Mouse (Mus musculus) thymus, postnatal 4 days (tissue): ENCODE measurements at regions not wholly inside any gene's neighbourhood (a gene's known extent, or its start where the extent isn't known, plus 50 kb on each side); places are given as distances from the start of the nearest gene placed in this dataset.
A peak's percentile ranks its signal among the peaks of the same experiment; 100 is the strongest.

Experiments
- DNase-seq: peaks from one replicate; pipeline ENCODE4 v3.0.0; 2021

DNA sequence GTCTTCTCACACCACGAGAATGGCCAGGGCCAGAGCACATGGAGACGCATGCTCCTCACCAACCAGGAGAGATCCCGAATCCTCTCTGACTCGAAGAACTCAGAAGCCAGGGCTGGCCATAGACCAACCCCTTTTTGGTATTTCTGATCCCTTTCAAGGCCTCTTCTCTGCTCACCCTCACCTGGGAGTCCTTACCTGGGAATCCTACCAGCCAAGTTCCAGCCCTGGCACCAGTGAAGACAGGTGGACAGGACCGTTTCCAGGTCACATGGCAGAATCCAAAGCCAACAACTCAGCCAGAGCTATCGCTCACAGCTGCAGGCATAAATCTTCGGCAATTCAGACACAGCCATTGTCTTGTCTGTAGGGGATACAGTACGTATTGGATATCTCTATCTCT lies 626.2 kb upstream of the Fam19a5 start:
- no peak for DNase-seq

DNA sequence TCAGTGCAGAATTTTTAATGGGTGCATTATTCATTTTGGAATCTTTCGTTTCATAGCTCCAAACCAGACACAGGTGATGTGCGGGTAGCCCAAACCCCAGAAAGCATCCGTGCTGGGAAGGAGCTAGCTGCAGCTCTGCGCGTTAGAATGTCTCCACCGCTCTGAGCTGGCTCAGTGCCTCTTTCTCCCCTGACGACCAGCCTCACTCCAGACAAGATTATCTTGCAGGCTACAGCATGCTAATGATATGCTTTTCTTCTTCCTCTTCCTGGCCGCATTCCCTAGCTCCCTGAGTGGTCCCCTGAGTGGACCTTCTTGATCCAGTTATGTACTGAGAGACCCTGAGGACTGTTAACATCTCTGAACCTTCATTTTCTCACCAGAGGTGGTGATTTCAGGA lies 624.4 kb upstream of the Fam19a5 start:
- DNase-seq, result no peak

DNA sequence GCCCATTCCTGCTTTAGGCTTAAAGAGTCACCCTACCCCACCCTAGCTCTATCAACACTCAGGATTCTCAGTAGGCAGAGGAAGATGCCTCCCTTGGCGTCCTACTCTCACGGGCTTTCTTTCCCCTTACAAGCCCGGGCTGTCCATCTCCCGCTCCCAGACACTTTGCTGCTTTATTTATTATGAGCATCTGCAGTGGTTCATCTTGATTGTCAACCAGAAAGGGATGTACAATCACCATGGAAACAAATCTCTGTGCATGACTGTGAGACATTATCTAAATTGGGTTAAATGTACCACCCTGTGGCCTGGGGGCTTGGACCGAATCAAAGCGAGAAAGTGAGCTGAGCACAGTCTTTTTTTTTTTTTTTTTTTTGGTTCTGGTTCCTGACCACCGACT lies 623.9 kb upstream of the Fam19a5 start:
- no peak for DNase-seq

DNA sequence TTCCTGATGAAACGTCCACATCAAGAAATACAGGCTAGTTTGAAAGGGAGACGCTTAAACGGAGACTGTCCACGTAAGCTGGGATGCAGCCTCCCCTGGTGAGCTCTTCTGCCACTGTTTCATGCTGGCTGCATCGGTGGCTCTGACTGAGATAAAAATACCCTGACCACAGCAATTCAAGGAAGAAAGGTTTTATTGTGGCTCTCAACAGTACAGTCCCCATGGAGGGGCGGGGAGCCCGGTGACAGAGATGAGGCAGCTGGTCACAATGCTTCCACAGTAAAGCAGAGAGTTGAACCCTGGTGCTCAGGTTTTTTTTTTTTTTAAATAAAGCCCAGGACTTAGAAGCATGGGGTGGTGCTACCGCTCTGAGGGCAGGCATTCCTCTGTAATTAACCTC lies 622.7 kb upstream of the Fam19a5 start:
- DNase-seq, result no peak

DNA sequence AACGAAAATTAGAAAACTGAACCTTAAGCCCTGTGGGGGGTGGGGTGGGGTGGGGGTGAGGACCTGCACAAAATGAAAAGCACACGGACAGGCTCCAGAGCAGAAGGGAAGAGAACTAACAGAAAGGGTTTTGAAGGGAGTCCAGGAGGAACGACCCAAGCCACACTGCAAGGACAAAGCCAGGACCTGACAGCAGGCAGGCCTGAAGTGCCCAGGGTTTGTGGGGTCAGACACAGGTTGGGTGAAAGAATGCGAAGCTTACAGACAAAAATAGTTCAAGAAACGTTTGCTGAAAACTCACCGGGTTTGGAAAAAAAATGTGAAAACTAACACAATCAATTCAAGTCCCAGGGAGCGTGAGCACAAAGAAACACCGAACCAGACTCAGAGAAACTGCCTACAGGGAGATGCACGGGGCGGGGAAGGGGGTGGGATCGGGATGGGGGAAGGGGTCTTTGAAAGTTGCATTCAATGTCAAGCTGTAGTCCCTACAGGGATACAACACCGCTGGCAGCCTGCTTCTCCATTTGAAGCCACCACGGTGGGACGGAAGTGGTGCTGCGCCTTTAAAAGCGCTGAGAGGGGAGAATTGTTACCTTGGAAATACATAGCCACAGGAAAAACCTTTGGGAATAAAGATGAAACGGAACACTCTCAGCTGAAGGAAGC lies 618.9 kb upstream of the Fam19a5 start:
- no peak for DNase-seq

DNA sequence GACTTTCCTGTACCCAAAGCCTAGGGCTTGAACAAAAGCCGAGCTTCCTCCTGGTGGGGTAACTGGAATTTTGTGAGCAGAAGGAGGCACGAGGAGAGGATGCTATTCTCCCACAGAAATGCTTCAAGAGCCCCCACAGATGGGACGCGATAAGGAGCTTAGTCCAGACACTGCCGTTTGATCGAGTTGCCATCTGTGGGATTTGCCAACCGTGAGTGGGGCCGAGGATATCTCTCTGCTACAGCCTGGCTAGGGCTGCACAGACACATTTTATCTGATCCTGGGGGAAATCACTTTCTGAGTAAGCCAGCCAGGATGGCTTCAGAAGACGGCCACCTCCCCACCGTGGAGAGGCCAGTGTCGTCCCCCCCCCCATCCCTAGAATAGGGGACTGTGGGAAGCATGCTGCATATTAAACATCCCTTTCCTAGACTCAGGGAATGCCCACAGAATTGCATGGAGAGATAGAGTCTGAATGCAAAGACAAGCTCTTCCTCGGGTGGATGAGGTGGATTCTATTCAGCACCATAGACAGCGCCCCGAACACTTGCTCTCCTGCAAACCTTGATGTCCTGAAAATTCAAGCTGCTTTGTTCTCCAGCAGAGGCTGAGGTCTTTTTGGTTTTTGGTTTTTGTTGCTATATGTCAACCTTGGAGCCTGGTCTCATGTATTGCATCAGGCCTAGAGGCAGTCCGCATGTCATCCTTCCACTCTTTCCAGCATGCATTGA lies 611.6 kb upstream of the Fam19a5 start:
- peak; percentile 17 for DNase-seq

DNA sequence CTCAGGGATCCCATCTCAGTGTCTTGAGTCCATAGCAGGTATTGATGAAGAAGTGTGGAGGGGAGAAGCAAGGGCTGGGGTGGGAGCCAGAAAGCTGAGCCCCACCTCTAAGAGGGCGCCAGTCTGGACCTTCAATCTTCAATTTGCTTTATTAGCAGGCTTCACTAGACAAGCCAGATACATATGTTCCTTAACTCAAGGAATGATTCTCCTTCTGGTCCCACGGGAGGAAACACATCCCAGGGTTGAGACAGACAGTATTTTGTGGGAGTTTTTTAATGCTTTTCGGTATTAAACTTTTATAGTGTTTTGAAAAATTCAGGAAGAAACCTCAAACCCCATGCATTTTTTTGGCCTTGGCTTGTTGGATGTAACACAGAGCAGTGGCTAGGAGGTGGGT lies 606.7 kb upstream of the Fam19a5 start:
- no peak for DNase-seq

DNA sequence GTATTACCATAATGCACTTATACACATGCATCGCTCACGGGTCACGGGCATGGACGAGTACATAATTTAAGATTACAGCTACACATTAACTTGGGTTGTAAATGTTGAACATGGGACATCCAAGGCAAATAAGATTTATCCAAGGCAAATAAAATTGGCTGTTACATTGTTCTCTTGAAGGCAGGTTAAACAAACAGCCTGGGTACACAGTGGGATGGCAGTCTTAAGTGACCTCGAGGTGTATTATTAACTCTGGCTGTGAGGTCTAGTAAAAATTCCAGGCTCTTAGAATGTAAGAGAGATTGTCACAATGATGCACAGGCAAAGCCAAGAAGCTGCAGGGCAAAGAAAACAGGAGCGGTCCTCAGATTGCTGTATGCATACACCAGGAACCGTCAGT lies 599.6 kb upstream of the Fam19a5 start:
- DNase-seq, result no peak

DNA sequence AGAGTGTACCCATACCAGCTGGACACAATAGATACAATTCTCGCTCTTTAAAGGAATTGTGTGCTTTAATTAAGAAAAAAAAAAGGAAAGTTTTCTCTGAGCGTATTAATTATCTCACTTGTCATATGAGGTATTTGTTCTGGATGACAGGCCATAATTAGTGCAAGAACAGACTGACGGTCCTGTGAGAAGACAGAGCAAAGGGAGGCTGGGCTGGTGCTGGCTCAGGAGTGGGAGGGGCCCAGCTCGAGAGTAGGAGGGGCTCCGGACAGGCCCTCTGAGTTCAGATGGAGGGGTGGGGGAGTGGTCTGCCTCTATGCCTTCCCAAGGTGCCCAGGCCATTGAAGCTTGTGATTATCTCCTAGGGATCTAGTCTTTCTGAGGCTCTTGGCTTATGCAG lies 591.5 kb upstream of the Fam19a5 start:
- no peak for DNase-seq

DNA sequence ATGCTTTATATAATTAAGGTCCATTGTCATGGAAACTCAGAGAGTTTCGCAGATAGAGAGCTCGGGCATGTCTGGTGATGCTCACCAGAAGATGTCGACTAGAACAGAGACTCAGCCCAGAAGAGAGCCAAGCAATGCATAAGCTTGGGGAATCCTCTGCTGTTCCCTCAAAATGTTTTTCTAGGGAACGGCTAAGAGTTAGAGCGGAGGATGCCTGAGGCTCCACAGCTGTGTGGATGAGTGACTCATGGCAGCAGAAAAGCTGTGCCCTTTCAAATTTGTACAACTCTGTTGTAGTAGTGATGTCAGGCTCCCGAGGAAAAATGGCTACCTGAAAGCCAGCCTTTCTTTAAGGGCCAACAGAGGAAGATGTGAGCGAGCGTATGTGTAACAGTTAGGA lies 586.2 kb upstream of the Fam19a5 start:
- DNase-seq, result no peak

DNA sequence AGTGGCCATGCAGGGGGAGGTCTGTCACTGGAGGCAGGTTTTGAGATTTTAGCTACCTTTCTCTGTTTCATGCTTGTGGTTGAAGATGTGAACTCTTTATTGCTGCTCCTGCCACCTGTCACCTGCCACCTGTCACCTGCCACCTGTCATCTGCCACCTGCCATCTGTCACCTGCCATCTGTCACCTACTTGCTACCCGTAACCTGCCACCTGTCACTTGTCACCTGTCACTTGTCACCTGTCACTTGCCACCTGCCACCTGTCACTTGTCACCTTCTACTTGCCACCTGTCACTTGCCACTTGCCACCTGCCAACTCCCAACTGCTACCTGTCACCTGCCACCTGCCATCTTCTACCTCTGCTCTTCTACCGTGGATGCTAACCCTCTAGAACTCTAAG lies 581.2 kb upstream of the Fam19a5 start:
- no peak for DNase-seq

DNA sequence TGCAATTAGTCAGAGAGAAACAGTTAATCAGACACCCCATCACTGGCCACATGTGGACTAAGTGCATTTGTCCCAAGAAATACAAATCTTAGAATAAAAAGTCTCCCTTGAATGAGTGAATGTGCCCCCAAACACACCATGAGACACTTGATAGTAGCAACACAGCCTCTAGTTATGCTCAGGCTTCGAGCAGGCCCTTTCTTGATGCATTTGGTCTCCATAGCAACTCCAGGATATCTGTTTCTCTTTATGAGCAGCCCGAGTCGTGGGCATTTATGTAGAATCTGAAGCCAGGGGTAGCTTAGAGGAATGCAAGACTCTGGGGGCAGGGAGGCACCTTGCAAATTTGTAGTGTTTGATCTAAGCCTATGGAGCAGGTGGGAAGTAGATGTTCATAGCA lies 580.6 kb upstream of the Fam19a5 start:
- DNase-seq, result no peak

DNA sequence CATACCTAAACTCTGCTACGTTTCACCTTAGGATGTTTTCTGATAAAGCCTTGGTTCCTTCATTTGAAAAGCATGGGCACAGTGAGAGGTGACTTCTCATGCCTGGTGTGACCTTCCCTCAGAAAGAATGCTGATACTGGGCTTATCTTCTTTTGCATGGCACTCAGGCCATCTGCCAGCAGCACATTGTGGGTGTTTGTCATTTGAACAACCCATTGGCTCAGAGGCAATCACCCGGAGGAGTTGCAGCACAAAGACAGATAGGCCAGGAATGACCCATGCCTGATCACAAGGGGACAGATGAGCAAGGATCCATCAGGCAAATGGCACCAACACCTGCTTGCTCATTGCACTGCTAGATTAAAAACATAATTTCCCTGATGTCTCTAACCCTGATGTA lies 572.7 kb upstream of the Fam19a5 start:
- no peak for DNase-seq

DNA sequence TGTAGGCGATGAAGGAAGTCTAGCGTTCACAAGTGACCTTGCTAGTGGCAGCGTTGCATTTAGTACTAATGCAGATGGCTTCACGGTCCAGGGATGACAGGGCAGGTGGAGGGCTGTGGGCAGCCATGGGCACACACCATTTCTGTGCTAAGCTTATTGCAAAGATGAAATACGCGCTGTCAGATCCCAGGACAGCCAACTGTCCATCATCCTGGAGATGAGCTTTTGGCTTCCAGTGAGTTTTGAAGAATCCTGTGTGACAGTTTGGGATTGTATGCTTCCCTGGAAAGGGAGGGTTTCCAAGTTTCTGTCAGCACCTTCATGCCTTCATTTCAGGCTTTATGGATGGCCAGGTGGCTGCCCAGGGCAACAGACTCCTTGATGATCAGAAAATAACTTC lies 547.9 kb upstream of the Fam19a5 start:
- DNase-seq, result no peak

DNA sequence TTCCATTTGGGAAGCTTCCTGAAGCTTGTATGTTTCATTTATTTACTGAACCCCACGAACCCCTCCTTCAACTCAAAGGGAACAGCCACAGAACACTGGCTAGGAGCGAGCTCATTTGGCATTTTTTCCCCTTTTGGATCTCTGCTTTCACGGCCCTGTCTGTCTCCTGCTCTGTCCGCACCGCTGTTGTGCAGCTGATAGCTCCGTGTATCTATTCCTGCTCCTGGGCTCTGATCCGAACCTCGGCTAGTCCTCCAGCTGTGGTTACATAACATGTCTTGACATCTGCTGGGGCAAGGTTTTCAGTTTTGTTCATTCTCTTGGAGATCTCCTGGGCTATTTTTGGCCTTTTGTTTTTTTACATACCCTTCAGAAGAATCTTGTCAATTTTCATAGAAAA lies 525.1 kb upstream of the Fam19a5 start:
- DNase-seq, result no peak

DNA sequence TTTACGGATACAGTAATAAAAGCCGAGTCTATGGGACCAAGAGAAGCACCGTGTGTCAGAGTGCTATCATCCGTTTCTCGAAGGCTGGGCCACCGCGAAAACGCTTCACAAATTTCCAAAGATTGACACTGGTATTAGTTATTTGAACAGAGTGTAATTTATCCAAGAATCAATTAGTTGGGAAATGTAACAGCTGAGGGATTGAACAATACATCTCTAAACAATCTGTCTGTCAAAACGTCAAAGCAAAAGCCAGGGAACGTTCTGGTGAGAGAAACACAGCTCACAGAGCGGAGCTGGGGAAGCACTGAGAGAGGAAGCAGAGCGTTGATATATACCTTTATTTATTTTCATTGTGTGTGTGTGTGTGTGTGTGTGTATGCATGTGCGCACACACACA lies 498.1 kb upstream of the Fam19a5 start:
- no peak for DNase-seq

DNA sequence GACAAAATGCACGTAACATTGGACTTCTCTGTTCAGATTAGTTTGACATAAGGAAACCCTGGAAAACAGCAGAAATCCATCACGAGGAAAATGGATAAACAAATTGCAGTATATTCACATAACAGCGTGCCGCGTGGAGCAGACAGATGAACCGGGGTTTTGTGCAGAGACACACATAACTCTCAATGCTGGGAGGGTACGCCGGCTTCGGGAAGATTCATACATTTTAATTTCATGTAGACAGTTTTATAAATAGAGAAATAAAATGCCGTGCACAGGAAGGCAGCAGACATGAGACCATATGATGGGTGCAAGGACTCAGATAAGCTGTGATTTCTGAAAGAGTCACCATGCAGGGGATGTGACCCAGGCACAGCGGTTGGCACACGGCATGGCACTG lies 489.9 kb upstream of the Fam19a5 start:
- DNase-seq, result no peak

DNA sequence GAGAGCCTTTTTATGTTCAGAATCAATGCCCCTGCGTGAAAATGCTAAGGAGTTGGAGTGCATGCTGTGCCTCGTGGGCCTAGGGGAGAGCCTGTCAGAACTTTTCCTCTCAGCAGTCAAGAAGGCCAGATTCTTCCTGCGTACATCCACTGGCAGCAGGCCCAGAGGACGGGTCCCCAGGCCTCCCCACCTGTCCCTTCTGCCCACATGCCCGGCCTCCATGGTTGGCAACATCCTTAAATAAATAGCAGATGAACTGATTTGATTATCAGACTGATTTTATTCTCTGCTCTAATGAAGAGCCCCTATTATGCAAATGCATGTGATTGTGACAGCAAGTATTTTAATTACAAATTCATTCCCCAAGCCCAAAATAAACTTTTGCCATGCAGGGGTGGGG lies 479.2 kb upstream of the Fam19a5 start:
- DNase-seq, result no peak

DNA sequence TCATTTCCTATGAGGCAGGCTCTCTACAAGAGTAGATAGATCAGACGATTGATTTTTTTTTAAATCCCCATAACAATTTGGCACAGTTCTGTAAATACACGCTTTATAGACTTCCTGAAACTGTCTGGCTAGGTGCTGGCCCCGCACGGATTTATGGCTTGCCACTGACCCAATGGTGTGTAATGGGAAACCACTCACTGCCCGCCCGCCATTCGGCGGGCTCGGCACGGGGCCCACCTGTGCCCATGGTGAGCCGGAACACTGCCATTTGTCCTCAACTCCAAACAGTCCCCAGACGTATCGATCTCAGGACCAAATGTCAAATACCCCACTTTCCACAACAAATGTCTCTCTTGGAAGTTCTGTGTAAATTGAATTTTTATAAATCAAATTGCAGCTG lies 475.8 kb upstream of the Fam19a5 start:
- DNase-seq, result no peak

DNA sequence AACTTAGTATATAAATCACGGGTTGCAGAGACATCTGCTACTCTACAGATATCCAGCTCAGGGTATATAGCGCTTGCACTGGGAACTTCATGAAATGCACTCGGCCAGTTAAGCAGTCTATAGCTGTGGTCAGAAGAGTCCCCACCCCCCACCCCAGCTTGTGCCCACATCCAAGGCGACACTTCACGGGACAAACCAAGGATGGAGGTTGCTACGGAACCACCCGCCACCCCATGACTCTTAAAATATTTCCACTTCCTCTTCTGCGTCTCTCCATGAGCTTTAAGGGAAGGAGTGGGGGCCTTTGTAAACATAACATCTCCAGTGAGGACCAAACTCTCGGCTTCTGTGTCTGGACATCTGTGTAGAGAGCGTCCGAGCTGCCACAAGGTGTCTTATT lies 469.5 kb upstream of the Fam19a5 start:
- DNase-seq, result no peak

DNA sequence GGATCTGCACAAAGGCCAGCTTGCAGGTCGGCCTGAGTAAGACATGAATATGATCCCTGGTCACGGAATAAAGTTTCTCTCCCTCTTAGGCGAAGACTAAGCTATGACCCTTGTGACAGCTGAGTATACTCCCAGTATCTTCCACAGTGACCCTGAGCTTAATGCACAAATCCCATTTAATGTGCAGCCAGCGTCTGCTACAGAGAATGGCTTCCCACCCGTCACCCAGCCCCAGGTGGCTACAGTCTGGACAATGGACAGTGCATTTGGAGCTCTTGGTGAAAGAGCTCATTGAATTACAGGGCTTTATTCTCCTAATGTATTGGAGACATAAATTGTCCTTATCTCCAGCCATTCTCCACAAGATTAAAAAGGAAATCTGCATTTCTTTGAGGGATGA lies 454.3 kb upstream of the Fam19a5 start:
- DNase-seq, result no peak

DNA sequence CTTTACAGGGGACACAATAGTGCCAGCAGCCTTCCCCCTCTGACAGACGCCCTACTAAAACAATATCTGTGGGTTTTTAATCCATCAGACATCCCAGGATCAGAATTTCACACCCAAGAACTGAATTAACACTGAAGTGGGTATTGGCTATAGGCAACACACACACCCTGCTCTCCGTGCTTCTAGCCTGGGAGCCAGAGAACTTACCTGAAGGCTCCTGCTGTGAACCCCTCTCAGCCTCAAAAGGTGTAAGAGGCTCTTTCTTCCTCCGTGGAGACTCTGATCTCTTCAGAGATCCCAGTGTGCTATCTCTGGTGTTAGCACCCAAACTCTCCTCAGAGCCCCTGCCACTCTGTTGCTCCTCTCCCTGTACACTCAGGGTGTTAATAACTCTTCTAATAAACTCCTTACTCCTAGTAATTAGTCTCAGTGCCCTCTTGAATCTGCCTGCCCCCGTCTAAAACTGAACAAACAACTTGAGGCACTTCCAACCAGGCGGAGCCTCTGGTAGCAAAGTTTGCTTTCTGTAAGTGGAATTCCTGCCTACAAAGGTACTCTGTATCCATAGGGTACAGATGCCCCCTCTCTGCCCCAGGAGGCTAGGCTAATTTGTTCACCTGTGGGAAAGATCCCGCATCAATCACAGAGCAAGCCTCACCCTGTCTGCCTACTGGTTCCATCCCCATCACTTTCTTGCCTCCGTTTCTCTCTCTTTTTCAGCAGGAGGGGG lies 452.9 kb upstream of the Fam19a5 start:
- no peak for DNase-seq

DNA sequence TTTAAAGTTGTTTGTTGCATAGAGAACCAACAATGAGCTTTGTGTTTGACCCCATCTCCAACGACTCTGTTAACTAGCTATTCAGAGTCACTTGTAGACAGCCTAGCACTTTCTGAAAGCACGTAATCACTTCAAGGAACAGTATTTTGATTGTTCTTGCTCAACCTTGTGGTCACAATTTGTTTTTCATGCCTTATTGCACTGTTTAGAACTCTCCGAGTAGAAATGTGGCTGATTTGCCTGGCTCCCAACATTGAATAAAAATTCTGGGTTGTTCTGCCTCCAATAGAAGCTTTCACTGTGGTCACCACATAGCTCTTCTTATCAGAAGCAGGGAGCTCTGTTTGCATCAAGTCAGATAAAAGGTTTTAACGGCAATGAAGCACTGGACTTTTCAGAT lies 446.9 kb upstream of the Fam19a5 start:
- DNase-seq, result no peak

DNA sequence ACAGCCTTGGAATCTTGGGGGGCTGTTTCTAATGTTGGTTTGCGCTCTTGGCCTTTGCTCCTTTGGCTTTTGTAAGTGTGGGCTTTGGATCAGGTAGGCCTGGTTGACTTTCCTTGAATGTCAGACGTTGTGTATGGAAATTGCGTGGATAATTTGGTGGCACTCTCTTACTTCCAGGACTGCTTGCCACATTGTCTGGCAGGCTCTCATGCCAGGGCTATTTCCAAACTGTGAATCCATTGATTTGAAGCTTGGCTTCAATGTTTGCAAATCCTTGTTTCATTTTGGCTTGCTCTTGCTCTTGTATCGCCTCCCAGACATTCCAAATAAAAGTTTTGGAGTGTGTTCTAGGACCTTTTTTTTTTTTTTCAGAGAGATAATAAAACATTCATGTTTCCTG lies 443.0 kb upstream of the Fam19a5 start:
- DNase-seq, result no peak
